Mouse (Mus musculus) heart, adult 2 months (tissue): ENCODE measurements around the gene Fancf.

Experiments used
- CTCF ChIP-seq: fragments of 200-600 bp; IDR thresholded peaks from 2 replicates; pipeline ENCODE4 v1.8.1; 2022; ENCODE audit warnings: antibody characterized with exemption, mild to moderate bottlenecking, moderate library complexity
- POLR2A ChIP-seq: fragments of 200-500 bp; IDR thresholded peaks from 2 replicates; pipeline ENCODE4 v1.6.1; 2011; ENCODE audit warnings: mild to moderate bottlenecking, low read depth, low read length, control low read depth; ENCODE audit not compliant: insufficient read depth

GRCm38 (mm10) chr7:51878730-51879129 is 16.7 kb upstream of the Fancf start:
- TF ChIP-seq CTCF = no peak
- TF ChIP-seq POLR2A = no peak
